Mouse (Mus musculus) limb, embryonic 14.5 days (tissue): ENCODE results near the gene Olfr1101. TPM values are rescaled to one million over a fixed set of nuclear protein-coding genes. Genes with fewer than 3 reads are reported as not detected.

Experiments used
- ATAC-seq: fragments of 200-750 bp; cut with Nextera tagmentation; 2 replicates; pipeline ENCODE4 v1.8.0; 2017; ENCODE audit warnings: low read depth, moderate number of reproducible peaks, moderate TSS enrichment; ENCODE audit not compliant: low FRiP score
- DNase-seq: peaks from one replicate; pipeline ENCODE4 v3.0.0-alpha.2; 2015; ENCODE audit warnings: low spot score
- H3K27ac ChIP-seq: fragments of 300-500 bp; sonication (generic); replicated peaks from 2 replicates; pipeline ENCODE4 v1.5.1; 2014; ENCODE audit warnings: low read depth, mild to moderate bottlenecking, low read length, moderate library complexity, mixed read lengths
- H3K27me3 ChIP-seq: fragments of 300-500 bp; sonication (generic); 2 replicates; pipeline ENCODE4 v1.6.1; 2014; ENCODE audit warnings: low read length, mixed read lengths; ENCODE audit not compliant: control insufficient read depth, insufficient read depth
- H3K36me3 ChIP-seq: fragments of 300-500 bp; sonication (generic); 2 replicates; pipeline ENCODE4 v1.6.1; 2014; ENCODE audit warnings: mild to moderate bottlenecking, low read length, moderate library complexity, mixed read lengths; ENCODE audit not compliant: control insufficient read depth, insufficient read depth
- H3K4me1 ChIP-seq: fragments of 300-500 bp; sonication (generic); 2 replicates; pipeline ENCODE4 v1.6.1; 2014; ENCODE audit warnings: antibody characterized with exemption, low read length, mixed read lengths; ENCODE audit not compliant: control insufficient read depth, insufficient read depth
- H3K4me2 ChIP-seq: fragments of 300-500 bp; sonication (generic); replicated peaks from 2 replicates; pipeline ENCODE4 v1.6.1; 2014; ENCODE audit warnings: low read depth, mild to moderate bottlenecking, low read length, moderate library complexity; ENCODE audit not compliant: severe bottlenecking
- H3K4me3 ChIP-seq: fragments of 300-500 bp; sonication (generic); replicated peaks from 2 replicates; pipeline ENCODE4 v1.5.1; 2014; ENCODE audit warnings: low read length
- H3K9ac ChIP-seq: fragments of 300-500 bp; sonication (generic); 2 replicates; pipeline ENCODE4 v1.6.1; 2014; ENCODE audit warnings: mild to moderate bottlenecking, low read depth, low read length, moderate library complexity; ENCODE audit not compliant: severe bottlenecking
- H3K9me3 ChIP-seq: fragments of 300-500 bp; sonication (generic); 2 replicates; pipeline ENCODE4 v1.6.1; 2016; ENCODE audit warnings: low read length; ENCODE audit not compliant: control insufficient read depth
- POLR2A ChIP-seq: fragments of 200-500 bp; IDR thresholded peaks from 2 replicates; pipeline ENCODE4 v1.8.0; 2012; ENCODE audit warnings: inconsistent platforms, mild to moderate bottlenecking, moderate library complexity, borderline replicate concordance; ENCODE audit not compliant: insufficient read depth, insufficient read length; ENCODE audit errors: extremely low read depth
- WGBS: fragments of 180-500 bp; shearing (Covaris S2); extraction: QIAGEN DNeasy Blood & Tissue Kit; methylation state at CpG from one replicate; pipeline ENCODE4 v1.1.7; 2014; 5-methylcytosine and 5-hydroxymethylcytosine counted together
- polyA plus RNA-seq, 2 experiments: library from polyadenylated mRNA; depleted of rRNA in 1 of 2; stranded (reverse) in 1 of 2; unstranded in 1 of 2; fragments of >200 nt; fragmentation: Nextera tagmentation in 1 of 2; extraction: Ambion mirVana in 1 of 2; gene quantifications; 2 replicates each; pipeline versions ENCODE4 v1.2.1 to v1.2.3; 2012 to 2014

The Olfr1101 gene
- polyA plus RNA-seq (2012; rRNA removed) (not detected in 2 replicates), polyA plus RNA-seq (2014; fragmentation: Nextera tagmentation; extraction: Ambion mirVana) (not detected in 2 replicates)

GRCm38 (mm10) chr2:86991121-86991520 lies at the start of gene Olfr1101:
TSS of gene Olfr1101 (minus strand) at chr2:86991221.
- no peak within 1 kb of the TSS for H3K9ac ChIP-seq
- H3K4me2 ChIP-seq: no peak within 1 kb of the TSS
- no peaks in the 10 kb centered on the region for H3K4me1 ChIP-seq
- no peak for TF ChIP-seq POLR2A
- ATAC-seq: no peak
- WGBS: 76% methylated on average over 3 of the region's 3 CpGs
- no peaks in the 10 kb centered on the region for H3K9me3 ChIP-seq
- no peaks in the 10 kb centered on the region for H3K27me3 ChIP-seq
- no peak for DNase-seq
- H3K4me3 ChIP-seq: no peak within 1 kb of the TSS
- no peaks in the 10 kb centered on the region for H3K36me3 ChIP-seq
- no peak within 1 kb of the TSS for H3K27ac ChIP-seq

- Histone ChIP-seq H3K27me3 (no peaks in the 10 kb centered on the region), H3K4me2 (no peak within 1 kb of the TSS), H3K36me3 (no peaks in the 10 kb centered on the region), H3K9ac (no peak within 1 kb of the TSS), H3K9me3 (no peaks in the 10 kb centered on the region), H3K27ac (no peak within 1 kb of the TSS), H3K4me1 (no peaks in the 10 kb centered on the region), H3K4me3 (no peak within 1 kb of the TSS)
- DNase-seq: no peak
- no peak for ATAC-seq
- TF ChIP-seq POLR2A: no peak
These were observed 45.4 kb upstream of the Olfr1101 start, which contains the start of gene Olfr1105 for GRCm38 (mm10) chr2:87036431-87036830. TSS of gene Olfr1105 (minus strand) at chr2:87036531.

- Histone ChIP-seq H3K4me3 (no peak within 1 kb of the TSS), H3K9ac (no peak within 1 kb of the TSS), H3K27ac (no peak within 1 kb of the TSS), H3K4me1 (no peaks in the 10 kb centered on the region), H3K4me2 (no peak within 1 kb of the TSS), H3K27me3 (no peaks in the 10 kb centered on the region), H3K9me3 (no peaks in the 10 kb centered on the region), H3K36me3 (no peaks in the 10 kb centered on the region)
- no peak for DNase-seq
- no peak for ATAC-seq
- WGBS: 78% methylated on average over 1 of the region's 1 CpGs
- no peak for TF ChIP-seq POLR2A
These were observed 36.0 kb upstream of the Olfr1101 start, which contains the start of gene Olfr1104 for GRCm38 (mm10) chr2:87026980-87027379. TSS of gene Olfr1104 (minus strand) at chr2:87027080.

GRCm38 (mm10) chr2:86998098-86998497 lies 7.1 kb upstream of the Olfr1101 start, which contains the start of gene Olfr1102:
TSS of gene Olfr1102 (plus strand) at chr2:86998398.
- ATAC-seq: no peak
- no peak for TF ChIP-seq POLR2A
- no peak for DNase-seq
- Histone ChIP-seq H3K9ac (no peak within 1 kb of the TSS), H3K4me3 (no peak within 1 kb of the TSS), H3K36me3 (no peaks in the 10 kb centered on the region), H3K4me1 (no peaks in the 10 kb centered on the region), H3K27me3 (no peaks in the 10 kb centered on the region), H3K27ac (no peak within 1 kb of the TSS), H3K4me2 (no peak within 1 kb of the TSS), H3K9me3 (no peaks in the 10 kb centered on the region)

GRCm38 (mm10) chr2:86979854-86980253 lies 11.2 kb downstream of the Olfr1101 start, which contains the start of gene Olfr1100:
TSS of gene Olfr1100 (minus strand) at chr2:86979954.
- no peak within 1 kb of the TSS for H3K27ac ChIP-seq
- H3K36me3 ChIP-seq: no peaks in the 10 kb centered on the region
- H3K4me3 ChIP-seq: no peak within 1 kb of the TSS
- TF ChIP-seq POLR2A: no peak
- no peaks in the 10 kb centered on the region for H3K27me3 ChIP-seq
- ATAC-seq (no peak), DNase-seq (no peak)
- no peak within 1 kb of the TSS for H3K4me2 ChIP-seq
- H3K4me1 ChIP-seq: no peaks in the 10 kb centered on the region
- 76% methylated on average over 3 of the region's 3 CpGs for WGBS
- no peaks in the 10 kb centered on the region for H3K9me3 ChIP-seq
- H3K9ac ChIP-seq: no peak within 1 kb of the TSS

GRCm38 (mm10) chr2:86960593-86960992 lies 30.4 kb downstream of the Olfr1101 start, which contains the start of gene Olfr1099:
TSS of gene Olfr1099 (minus strand) at chr2:86960693.
- Histone ChIP-seq H3K27me3 (no peaks in the 10 kb centered on the region), H3K4me3 (no peak within 1 kb of the TSS), H3K27ac (no peak within 1 kb of the TSS), H3K36me3 (no peaks in the 10 kb centered on the region), H3K4me1 (no peaks in the 10 kb centered on the region), H3K9me3 (no peaks in the 10 kb centered on the region), H3K4me2 (no peak within 1 kb of the TSS), H3K9ac (no peak within 1 kb of the TSS)
- DNase-seq: no peak
- no peak for ATAC-seq
- TF ChIP-seq POLR2A: no peak
- WGBS: 76% methylated on average over 1 of the region's 1 CpGs

Other genes starting within 250 kb of the Olfr1101 start
- not detected in 2 replicates for gene Olfr1090, start 232.2 kb downstream of the Olfr1101 start, polyA plus RNA-seq (2012; rRNA removed)
- gene Olfr1090, start 232.2 kb downstream of the Olfr1101 start, polyA plus RNA-seq (2014; fragmentation: Nextera tagmentation; extraction: Ambion mirVana): not detected in 2 replicates
- gene Olfr1093, start 208.7 kb downstream of the Olfr1101 start, polyA plus RNA-seq (2012; rRNA removed): not detected in 2 replicates
- not detected in 2 replicates for gene Olfr1093, start 208.7 kb downstream of the Olfr1101 start, polyA plus RNA-seq (2014; fragmentation: Nextera tagmentation; extraction: Ambion mirVana)
- gene Olfr141, start 181.2 kb downstream of the Olfr1101 start, polyA plus RNA-seq (2012; rRNA removed): not detected in 2 replicates
- not detected in 2 replicates for gene Olfr141, start 181.2 kb downstream of the Olfr1101 start, polyA plus RNA-seq (2014; fragmentation: Nextera tagmentation; extraction: Ambion mirVana)
- gene Olfr1094, start 166.6 kb downstream of the Olfr1101 start, polyA plus RNA-seq (2012; rRNA removed): not detected in 2 replicates
- not detected in 2 replicates for gene Olfr1094, start 166.6 kb downstream of the Olfr1101 start, polyA plus RNA-seq (2014; fragmentation: Nextera tagmentation; extraction: Ambion mirVana)
- not detected in 2 replicates for gene Olfr1095, start 139.5 kb downstream of the Olfr1101 start, polyA plus RNA-seq (2012; rRNA removed)
- not detected in 2 replicates for gene Olfr1095, start 139.5 kb downstream of the Olfr1101 start, polyA plus RNA-seq (2014; fragmentation: Nextera tagmentation; extraction: Ambion mirVana)
- not detected in 2 replicates for gene Gm13723, start 116.4 kb downstream of the Olfr1101 start, polyA plus RNA-seq (2012; rRNA removed)
- not detected in 2 replicates for gene Gm13723, start 116.4 kb downstream of the Olfr1101 start, polyA plus RNA-seq (2014; fragmentation: Nextera tagmentation; extraction: Ambion mirVana)
- not detected in 2 replicates for gene Olfr1097, start 99.0 kb downstream of the Olfr1101 start, polyA plus RNA-seq (2012; rRNA removed)
- gene Olfr1097, start 99.0 kb downstream of the Olfr1101 start, polyA plus RNA-seq (2014; fragmentation: Nextera tagmentation; extraction: Ambion mirVana): not detected in 2 replicates
- gene Olfr1098, start 66.7 kb downstream of the Olfr1101 start, polyA plus RNA-seq (2012; rRNA removed): not detected in 2 replicates
- gene Olfr1098, start 66.7 kb downstream of the Olfr1101 start, polyA plus RNA-seq (2014; fragmentation: Nextera tagmentation; extraction: Ambion mirVana): not detected in 2 replicates
- gene Olfr1099, start 30.5 kb downstream of the Olfr1101 start, polyA plus RNA-seq (2012; rRNA removed): not detected in 2 replicates
- not detected in 2 replicates for gene Olfr1099, start 30.5 kb downstream of the Olfr1101 start, polyA plus RNA-seq (2014; fragmentation: Nextera tagmentation; extraction: Ambion mirVana)
- gene Olfr1100, start 11.3 kb downstream of the Olfr1101 start, polyA plus RNA-seq (2012; rRNA removed): not detected in 2 replicates
- gene Olfr1100, start 11.3 kb downstream of the Olfr1101 start, polyA plus RNA-seq (2014; fragmentation: Nextera tagmentation; extraction: Ambion mirVana): not detected in 2 replicates
- gene Olfr1102, start 7.2 kb upstream of the Olfr1101 start, polyA plus RNA-seq (2012; rRNA removed): not detected in 2 replicates
- not detected in 2 replicates for gene Olfr1102, start 7.2 kb upstream of the Olfr1101 start, polyA plus RNA-seq (2014; fragmentation: Nextera tagmentation; extraction: Ambion mirVana)
- not detected in 2 replicates for gene Olfr1104, start 35.9 kb upstream of the Olfr1101 start, polyA plus RNA-seq (2012; rRNA removed)
- gene Olfr1104, start 35.9 kb upstream of the Olfr1101 start, polyA plus RNA-seq (2014; fragmentation: Nextera tagmentation; extraction: Ambion mirVana): not detected in 2 replicates
- gene Olfr1105, start 45.3 kb upstream of the Olfr1101 start, polyA plus RNA-seq (2012; rRNA removed): not detected in 2 replicates
- not detected in 2 replicates for gene Olfr1105, start 45.3 kb upstream of the Olfr1101 start, polyA plus RNA-seq (2014; fragmentation: Nextera tagmentation; extraction: Ambion mirVana)
- gene Olfr1106, start 61.1 kb upstream of the Olfr1101 start, polyA plus RNA-seq (2012; rRNA removed): not detected in 2 replicates
- gene Olfr1106, start 61.1 kb upstream of the Olfr1101 start, polyA plus RNA-seq (2014; fragmentation: Nextera tagmentation; extraction: Ambion mirVana): not detected in 2 replicates
- gene Olfr1107, start 84.6 kb upstream of the Olfr1101 start, polyA plus RNA-seq (2012; rRNA removed): not detected in 2 replicates
- gene Olfr1107, start 84.6 kb upstream of the Olfr1101 start, polyA plus RNA-seq (2014; fragmentation: Nextera tagmentation; extraction: Ambion mirVana): not detected in 2 replicates
- not detected in 2 replicates for gene Olfr1109, start 104.8 kb upstream of the Olfr1101 start, polyA plus RNA-seq (2012; rRNA removed)
- gene Olfr1109, start 104.8 kb upstream of the Olfr1101 start, polyA plus RNA-seq (2014; fragmentation: Nextera tagmentation; extraction: Ambion mirVana): not detected in 2 replicates
- not detected in 2 replicates for gene Olfr259, start 123.3 kb upstream of the Olfr1101 start, polyA plus RNA-seq (2012; rRNA removed)
- not detected in 2 replicates for gene Olfr259, start 123.3 kb upstream of the Olfr1101 start, polyA plus RNA-seq (2014; fragmentation: Nextera tagmentation; extraction: Ambion mirVana)
- not detected in 2 replicates for gene Olfr1110, start 149.1 kb upstream of the Olfr1101 start, polyA plus RNA-seq (2012; rRNA removed)
- gene Olfr1110, start 149.1 kb upstream of the Olfr1101 start, polyA plus RNA-seq (2014; fragmentation: Nextera tagmentation; extraction: Ambion mirVana): not detected in 2 replicates
- not detected in 2 replicates for gene Olfr1111, start 161.4 kb upstream of the Olfr1101 start, polyA plus RNA-seq (2012; rRNA removed)
- not detected in 2 replicates for gene Olfr1111, start 161.4 kb upstream of the Olfr1101 start, polyA plus RNA-seq (2014; fragmentation: Nextera tagmentation; extraction: Ambion mirVana)
- gene Olfr1112, start 196.6 kb upstream of the Olfr1101 start, polyA plus RNA-seq (2012; rRNA removed): not detected in 2 replicates
- gene Olfr1112, start 196.6 kb upstream of the Olfr1101 start, polyA plus RNA-seq (2014; fragmentation: Nextera tagmentation; extraction: Ambion mirVana): not detected in 2 replicates
- not detected in 2 replicates for gene Olfr1113, start 217.7 kb upstream of the Olfr1101 start, polyA plus RNA-seq (2012; rRNA removed)
- gene Olfr1113, start 217.7 kb upstream of the Olfr1101 start, polyA plus RNA-seq (2014; fragmentation: Nextera tagmentation; extraction: Ambion mirVana): not detected in 2 replicates